Mouse (Mus musculus) spleen, adult 10 weeks (tissue): ENCODE measurements around the gene Elac2. TPM values are rescaled to one million over a fixed set of nuclear protein-coding genes. Genes with fewer than 3 reads are reported as not detected.

Experiments
- polyA plus RNA-seq: library from polyadenylated mRNA; stranded (reverse); fragments of 350-450 nt; fragmentation: Illumina TruSeq; extraction: RNeasy Lipid Tissue Mini Kit (QIAGEN cat#74804); gene quantifications from one replicate; pipeline ENCODE4 v1.2.3, GENCODE M21; 2015; ENCODE audit warnings: low replicate concordance; ENCODE audit not compliant: insufficient read depth

Gene Elac2
- polyA plus RNA-seq, result 16.2 TPM

GRCm38 (mm10) chr11:64978720-64979488 is at the start of gene Elac2:
Gene Elac2 (plus strand): TSS chr11:64979038.

Other genes with a start within 250 kb of the Elac2 start
- not detected for gene 1700086D15Rik, start 180.9 kb downstream of the Elac2 start, polyA plus RNA-seq
- 0.73 TPM for gene Arhgap44, start 183.9 kb downstream of the Elac2 start, polyA plus RNA-seq